10 mouse cellular contexts compared by ENCODE assay signal in the genomic region with DNA sequence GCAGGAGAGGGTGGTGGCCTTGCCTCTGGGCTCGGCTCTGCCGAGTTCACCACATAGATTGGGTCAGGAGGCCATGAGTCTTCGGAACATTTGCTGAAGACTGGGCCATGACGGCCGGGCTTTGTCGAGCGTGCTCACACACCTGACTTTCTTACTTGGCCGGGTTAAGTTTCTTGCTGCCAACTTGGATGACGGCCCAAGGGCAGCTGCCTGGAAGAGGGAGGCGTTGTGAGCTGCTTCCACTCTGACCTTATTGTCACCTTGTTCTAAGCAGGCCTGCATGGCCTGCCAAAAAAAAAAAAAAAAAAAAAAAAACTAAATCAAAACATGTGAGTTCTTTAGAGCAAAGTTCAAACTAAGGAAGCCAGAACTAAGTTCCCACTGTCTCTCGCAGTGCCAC.
DNase-seq lines count a peak whose midpoint lies in the region; ATAC-seq lines count a peak whose summit lies in the region.
"Had no signal": no experiment of that assay in that cellular context is flagged by ENCODE, and none has a peak within 500 bp of the region (broad histone marks: within the 10 kb centered on the region; RNA-seq: fewer than 3 reads in every experiment).

No protein-coding gene starts in this region.

- no peaks in the 10 kb centered on the region for H3K27me3 ChIP-seq in heart, embryonic 13.5 days (replicated peaks)
- H3K27me3 ChIP-seq in limb, embryonic 10.5 days (ENCODE audit: low read depth, poor library complexity, severe bottlenecking), result peaks cover 10% of the 10 kb centered on the region; the same call in 1 of the 2 replicates
- no peaks in the 10 kb centered on the region for H3K27me3 ChIP-seq in hindbrain, embryonic 13.5 days
- H3K27me3 ChIP-seq: liver, embryonic 15.5 days; Patski had no signal

- peak; percentile 52 for DNase-seq in urinary bladder, postnatal 14 days (ENCODE audit: low spot score)
- no peak for DNase-seq in urinary bladder, postnatal 25 days (ENCODE audit: low spot score)
- no peak for DNase-seq in limb, embryonic 10.5 days (ENCODE audit: low spot score)
- DNase-seq in natural killer cell, adult 2 months (ENCODE audit: low spot score in 2 of 2), result no peak
- no peak for DNase-seq in spleen, postnatal 4 days (ENCODE audit: low spot score in 2 of 2)

- peaks cover 17% of the 10 kb centered on the region for H3K4me1 ChIP-seq in heart, embryonic 13.5 days
- H3K4me1 ChIP-seq in limb, embryonic 10.5 days, result peaks cover 20% of the 10 kb centered on the region
- peaks cover 4% of the 10 kb centered on the region for H3K4me1 ChIP-seq in hindbrain, embryonic 13.5 days (replicated peaks)
- H3K4me1 ChIP-seq: liver, embryonic 15.5 days had no signal

- 64% methylated on average over 11 of the region's 11 CpGs for WGBS in heart, embryonic 13.5 days
- 67% methylated on average over 11 of the region's 11 CpGs for WGBS in limb, embryonic 10.5 days
- 79% methylated on average over 11 of the region's 11 CpGs for WGBS in hindbrain, embryonic 13.5 days

- H3K9ac ChIP-seq in heart, embryonic 13.5 days, result no peak overlapping the region
- H3K9ac ChIP-seq in hindbrain, embryonic 13.5 days, result no peak overlapping the region
- H3K9ac ChIP-seq: hindbrain, embryonic 14.5 days; liver, embryonic 15.5 days had no signal

- H3K36me3 ChIP-seq in heart, embryonic 13.5 days, result no peaks in the 10 kb centered on the region
- no peaks in the 10 kb centered on the region for H3K36me3 ChIP-seq in limb, embryonic 10.5 days
- H3K36me3 ChIP-seq in hindbrain, embryonic 13.5 days, result no peaks in the 10 kb centered on the region
- H3K36me3 ChIP-seq: liver, embryonic 15.5 days had no signal

- no peak for ATAC-seq in heart, embryonic 13.5 days (ENCODE audit: extremely low read depth, insufficient number of reproducible peaks, low FRiP score, low TSS enrichment)
- no peak for ATAC-seq in hindbrain, embryonic 13.5 days (ENCODE audit: low FRiP score)
- ATAC-seq: Patski had no signal

- 0 out of 2 replicates have a peak overlapping the region, but pooled peaks have one; percentile 24 for H3K27ac ChIP-seq in heart, embryonic 13.5 days (replicated peaks)
- 0 out of 2 replicates have a peak overlapping the region, but pooled peaks have one; percentile 12 for H3K27ac ChIP-seq in limb, embryonic 10.5 days
- H3K27ac ChIP-seq in hindbrain, embryonic 13.5 days, result no peak overlapping the region
- H3K27ac ChIP-seq: hindbrain, embryonic 14.5 days; liver, embryonic 15.5 days had no signal

- H3K9me3 ChIP-seq in heart, embryonic 13.5 days, result no peaks in the 10 kb centered on the region
- no peaks in the 10 kb centered on the region for H3K9me3 ChIP-seq in limb, embryonic 10.5 days (replicated peaks)
- H3K9me3 ChIP-seq in hindbrain, embryonic 13.5 days, result no peaks in the 10 kb centered on the region
- H3K9me3 ChIP-seq: liver, embryonic 15.5 days had no signal

- H3K4me2 ChIP-seq in heart, embryonic 13.5 days, result no peak overlapping the region
- no peak overlapping the region for H3K4me2 ChIP-seq in hindbrain, embryonic 13.5 days
- H3K4me2 ChIP-seq: hindbrain, embryonic 14.5 days; liver, embryonic 15.5 days had no signal

- H3K4me3 ChIP-seq in heart, embryonic 13.5 days, result no peak overlapping the region
- H3K4me3 ChIP-seq in limb, embryonic 10.5 days, result no peak overlapping the region
- H3K4me3 ChIP-seq in hindbrain, embryonic 13.5 days, result no peak overlapping the region
- H3K4me3 ChIP-seq: liver, embryonic 15.5 days had no signal
